Mouse (Mus musculus) c-Kit-positive CD71-positive TER-119-positive erythroid progenitor cells, embryonic 14.5 days (primary cell): Measurements from ENCODE around the gene Akt1.
A peak's percentile ranks its signal among the peaks of the same experiment; 100 is the strongest.

Experiments used
- DNase-seq: peaks from one replicate; pipeline ENCODE4 v3.0.0-alpha.2; 2013; ENCODE audit warnings: low spot score

The Akt1 gene

DNA sequence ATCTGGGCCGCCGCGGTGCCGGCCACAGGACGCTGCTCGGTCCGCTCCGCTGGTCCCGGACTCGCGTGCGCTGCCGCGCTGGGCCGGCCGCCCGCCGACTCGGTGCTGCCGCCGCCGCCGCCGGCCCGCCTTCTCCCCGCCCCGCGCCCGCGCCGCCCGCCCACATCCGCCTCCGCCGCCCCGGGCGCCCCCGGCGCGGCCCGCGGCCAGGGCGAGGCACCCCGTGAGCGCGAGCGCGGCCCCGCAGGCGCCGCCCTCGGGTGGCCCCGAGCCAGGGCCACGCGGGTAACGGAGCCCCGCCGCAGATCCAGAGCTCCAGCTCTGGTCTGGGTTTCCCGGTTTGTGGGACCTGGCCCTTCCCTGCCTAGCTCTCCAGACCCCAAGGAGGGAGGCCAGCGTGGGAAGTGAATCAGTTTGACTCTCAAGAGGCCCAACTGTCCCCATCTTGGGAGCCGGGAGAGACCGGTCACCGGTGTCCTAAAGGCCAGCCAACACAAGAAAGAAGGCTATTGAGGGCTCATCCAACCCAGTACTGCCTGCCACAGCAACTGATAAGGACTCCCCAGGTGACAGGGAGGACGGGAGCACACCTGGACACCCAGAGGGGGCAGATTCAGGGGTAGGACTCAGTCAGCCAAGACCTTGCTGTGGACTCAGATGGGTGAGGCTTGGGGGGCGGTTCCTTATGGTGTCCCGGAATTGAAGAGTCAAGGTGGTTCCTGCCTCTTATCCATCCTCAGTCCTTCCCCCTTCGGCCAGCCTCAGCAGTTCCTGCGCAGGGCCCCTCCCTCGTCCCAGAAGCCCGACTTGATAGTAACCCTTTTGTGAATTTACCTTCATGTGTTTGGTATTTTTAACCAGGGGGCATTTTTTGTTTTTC, at the start of gene Akt1:
Gene Akt1 (minus strand): TSS at position 753 of the 880 bp plus-strand sequence.
- peak; percentile 62 for DNase-seq

DNA sequence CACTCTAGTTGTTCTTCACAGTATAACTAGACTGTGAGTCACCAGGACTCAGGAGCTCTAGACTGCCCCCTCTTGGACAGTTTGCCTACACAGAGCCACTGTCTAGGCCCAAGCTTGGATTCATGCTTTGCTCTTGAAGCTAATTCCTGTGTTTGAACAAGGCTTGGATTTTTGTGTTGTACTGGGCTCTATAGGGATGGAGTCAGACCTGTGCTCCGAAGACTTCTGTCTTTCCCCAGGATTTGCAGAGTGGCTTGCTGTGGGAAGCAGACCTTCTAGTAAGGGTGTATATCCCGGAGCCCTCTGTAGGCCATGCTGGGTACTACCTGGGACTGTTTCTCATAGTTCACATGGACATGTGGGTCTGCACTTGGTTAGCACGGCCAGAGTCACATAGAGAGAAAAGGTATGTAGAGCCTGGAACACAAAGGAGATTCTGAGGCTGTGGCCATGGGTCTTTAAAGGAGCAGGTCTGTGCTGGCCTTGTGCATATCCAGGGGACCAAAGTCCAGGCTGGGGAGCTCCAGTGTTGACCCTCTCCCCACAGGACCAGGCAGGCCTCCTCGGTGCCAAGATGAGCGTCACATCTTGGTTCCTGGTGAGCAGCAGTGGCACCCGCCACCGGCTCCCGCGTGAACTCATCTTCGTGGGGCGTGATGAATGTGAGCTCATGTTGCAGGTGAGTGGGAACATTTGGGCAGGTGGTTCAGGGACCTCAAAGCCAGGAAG, 49.6 kb upstream of the Akt1 start:
- peak; percentile 51 for DNase-seq

DNA sequence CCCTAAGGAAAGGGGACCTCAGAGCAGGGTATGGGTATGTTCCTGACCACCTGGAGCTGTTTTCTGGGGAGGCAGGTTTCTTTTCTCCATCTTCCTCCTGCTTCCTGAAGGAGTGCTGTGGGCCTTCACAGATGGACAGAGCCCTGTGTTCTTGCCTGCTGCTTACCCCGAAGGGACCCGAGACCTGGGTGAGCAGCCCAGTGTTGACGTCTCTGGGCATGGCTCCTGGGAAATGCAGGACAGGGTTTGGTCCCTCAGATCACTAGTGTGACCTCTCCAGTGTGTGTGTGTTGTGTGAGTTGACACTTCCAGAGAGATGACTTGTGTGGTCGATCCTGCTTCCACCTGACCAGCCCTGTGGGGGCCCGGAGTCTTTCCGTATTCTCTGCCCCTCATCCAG, 48.8 kb upstream of the Akt1 start:
- DNase-seq = no peak

DNA sequence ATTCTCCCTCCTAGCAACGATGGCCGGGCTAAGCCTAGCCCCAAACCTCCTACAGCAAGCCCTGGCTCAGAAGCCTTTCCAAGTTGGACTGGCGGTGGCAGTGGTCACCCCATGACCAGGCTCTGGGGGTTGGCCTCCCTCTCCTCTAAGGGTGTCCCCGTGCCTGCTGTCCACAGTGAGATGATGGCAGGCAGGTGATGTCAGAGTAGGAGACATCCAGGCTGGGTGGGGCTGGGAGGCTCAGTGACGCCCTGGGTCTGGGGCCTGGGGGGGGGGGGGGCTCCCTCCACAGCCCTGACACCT, 48.3 kb upstream of the Akt1 start:
- no peak for DNase-seq

DNA sequence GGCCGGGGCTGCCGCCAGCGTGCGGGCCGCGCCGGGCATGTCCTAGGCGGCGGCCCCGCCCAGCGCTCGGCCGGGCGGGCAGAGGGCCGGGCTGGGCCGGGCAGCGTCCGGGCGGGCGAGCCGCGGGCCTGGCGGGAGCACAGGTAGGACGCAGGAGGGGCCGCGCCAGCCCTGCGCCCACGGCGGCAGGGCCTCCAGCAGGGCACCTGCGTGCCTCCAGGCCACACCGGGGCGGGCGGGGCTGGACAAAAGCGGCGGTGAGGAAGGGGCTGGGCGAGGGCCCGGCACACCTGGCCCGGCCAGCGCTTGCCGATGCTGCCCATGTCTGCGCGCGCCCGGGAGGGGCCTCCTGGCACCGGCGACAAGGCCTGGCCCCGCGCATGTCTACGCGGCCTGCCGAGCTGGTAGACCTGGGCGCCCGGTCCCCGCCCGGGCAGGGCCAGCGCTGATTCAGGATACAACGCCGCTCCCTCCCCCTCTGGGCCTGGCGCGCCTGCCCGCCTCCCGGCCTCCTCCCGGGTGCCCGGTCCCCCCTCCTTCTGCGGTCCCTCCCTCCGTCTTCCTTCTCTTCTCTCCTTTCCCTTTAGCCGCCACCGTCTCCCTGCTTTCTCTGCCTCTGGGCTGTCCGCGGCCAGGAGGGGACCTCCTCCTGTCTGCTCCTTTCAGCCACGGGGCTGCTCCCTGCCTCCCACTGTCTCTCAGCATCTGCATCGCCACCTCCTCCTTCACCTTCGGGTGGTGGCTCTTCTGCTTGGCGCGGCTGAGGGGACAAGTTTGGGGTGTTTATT, 47.8 kb upstream of the Akt1 start:
- no peak for DNase-seq

DNA sequence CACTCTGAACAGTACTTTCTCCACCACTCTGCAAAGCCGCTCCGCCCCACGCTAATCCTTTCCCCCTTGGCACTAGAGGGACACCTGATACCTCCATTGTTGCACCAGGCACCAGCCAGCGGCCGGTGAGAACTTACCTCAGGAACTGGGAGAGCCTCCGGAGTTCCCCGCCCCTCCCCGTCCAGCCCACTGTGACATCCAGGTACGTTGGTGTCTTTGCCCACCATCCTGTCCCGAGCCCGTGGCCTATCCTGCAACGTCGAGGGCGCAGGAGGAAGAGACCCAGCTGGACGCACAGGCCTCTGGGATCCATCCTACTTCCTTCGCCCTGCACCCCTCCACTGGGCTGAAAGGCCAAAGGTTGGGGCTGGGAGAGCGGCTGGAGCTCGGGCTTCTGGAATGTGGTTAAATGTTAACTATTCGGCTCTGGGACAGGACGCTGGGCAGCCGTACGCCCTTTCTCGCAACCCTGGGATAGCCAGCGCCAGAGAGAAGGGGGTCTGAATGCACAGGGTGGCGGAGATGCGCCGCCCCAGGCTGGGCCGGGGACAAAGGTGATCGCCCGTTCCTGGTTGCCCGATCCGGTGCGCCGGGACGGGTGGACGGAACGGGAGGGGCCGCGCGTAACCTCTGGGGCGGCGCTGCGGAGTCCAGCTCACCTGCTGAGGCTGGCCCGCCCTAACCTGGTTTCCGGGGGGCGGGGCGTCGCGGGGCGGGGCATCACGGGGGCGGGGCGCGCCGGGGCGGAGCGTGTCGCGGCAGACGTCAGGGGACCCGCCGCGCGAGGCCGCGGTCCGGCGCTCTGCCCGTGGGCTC, 46.9 kb upstream of the Akt1 start:
- no peak for DNase-seq

DNA sequence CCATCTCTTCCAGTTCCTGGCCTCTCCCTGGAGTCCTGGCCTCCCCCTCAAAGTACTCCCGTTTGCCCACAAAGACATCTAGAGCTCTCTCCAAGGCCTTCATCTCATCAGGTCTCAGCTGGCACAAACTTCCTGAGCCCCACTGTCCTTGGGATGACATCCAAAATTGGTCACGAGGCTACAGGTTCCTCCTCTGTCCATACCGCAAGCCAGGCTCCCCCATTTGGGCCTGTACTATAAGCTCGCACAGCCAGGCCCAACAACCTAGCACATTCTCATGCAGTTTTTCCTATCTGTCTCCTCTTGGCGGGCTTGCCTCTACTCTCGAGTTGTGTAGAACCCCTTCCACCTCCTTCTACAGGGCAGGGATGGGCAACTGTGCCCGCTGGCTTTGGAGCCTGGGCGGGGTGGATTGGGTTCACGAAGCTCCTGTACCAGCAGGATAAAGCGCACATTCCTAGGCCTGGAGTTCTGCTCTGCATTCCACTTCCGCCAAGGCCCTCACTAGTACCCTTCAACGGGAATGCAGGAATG, 46.3 kb upstream of the Akt1 start:
- DNase-seq = no peak

DNA sequence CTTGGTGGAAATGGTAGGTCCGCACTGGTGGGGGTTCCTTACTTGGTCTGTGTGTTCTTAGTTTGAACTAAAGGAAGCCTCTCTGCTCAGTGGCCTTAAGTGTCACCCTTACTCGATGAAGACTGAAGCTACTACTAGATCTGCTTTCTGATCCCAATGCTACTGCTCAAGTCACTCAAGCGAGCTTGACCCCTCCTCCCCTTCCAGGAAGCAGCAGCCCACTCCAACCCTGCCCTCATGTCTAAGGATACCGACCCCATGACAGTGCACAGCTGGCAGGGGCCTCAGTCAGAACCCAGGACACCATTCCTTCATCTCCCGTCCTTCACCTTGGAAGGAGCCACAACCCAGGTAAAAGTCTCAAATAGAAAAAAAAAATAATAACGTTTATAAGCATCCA, 45.5 kb upstream of the Akt1 start, which contains the start of gene Cep170b:
Gene Cep170b (plus strand): TSS at position 240 of the 400 bp plus-strand sequence.
- no peak for DNase-seq

DNA sequence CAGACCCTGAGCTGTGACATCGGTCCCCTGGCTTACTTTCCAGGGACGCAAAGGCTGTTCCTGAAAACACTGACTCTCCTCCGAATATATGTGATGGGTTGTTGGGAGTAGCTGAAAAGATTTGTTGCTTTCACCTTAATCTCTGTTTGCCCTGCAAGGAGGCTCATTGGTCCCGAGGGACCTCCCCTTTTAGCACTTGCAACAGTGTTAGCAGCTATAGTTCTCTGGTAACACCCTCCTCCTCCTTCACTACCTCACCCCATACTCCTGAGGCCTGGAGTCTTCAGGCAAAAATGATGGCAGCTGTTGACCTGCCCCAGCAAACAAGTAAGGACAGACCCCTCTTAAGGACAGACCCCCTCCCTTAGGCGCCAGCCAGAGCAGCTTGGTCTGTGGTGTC, 44.3 kb upstream of the Akt1 start:
- DNase-seq = no peak

DNA sequence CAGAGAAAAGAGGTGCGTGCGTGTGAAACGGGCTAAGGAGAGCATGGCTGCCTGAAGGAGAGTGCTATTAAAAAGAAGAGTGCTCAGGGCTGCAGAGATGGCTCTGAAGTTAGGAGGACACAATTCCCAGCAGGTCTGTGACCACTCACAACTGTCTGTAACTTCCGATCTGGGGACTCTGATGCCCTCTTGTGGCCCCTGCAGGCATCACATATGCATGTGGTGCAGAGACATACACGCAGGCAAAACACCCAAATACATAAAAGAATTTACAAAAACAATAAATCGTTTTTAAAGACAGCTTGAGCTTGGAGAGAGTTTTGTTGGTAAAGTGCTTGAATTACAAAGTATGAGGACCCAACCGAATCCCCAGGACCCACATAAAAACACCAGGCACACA, 42.5 kb upstream of the Akt1 start:
- no peak for DNase-seq

DNA sequence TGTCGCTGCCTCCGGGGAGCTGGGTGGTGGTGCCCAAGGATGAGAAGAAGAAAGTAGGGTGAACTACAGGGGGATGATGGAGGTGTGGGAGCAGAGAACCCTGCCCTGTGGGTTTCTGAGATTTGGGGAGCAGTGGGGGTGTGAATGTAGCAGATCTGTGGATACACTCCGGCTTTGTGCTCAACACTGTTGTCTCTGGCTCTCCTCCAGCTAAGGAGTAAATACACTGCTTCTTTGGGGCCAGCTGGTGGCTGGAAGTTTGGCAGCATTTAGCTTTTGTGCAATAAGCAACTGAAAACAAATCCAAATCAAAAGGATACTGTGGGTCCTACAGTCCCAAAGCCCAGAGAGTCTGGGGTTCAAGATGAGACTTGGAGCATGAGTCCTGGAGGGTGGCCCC, 39.3 kb upstream of the Akt1 start:
- DNase-seq = no peak

DNA sequence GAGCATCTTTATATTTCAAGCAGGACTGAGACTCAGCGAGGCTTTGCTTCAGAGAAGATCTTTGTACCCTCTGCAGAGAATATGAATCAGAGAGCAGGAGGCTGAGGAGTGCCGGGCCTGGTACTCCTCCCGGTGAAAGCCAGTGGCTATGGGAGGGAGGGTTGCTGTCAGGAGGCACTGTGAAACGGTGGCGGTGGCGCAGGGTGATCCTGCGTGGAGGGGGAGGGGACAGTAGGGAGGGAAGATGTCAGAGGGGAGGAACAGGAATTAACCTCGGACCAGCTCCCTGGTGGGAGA, 32.8 kb upstream of the Akt1 start:
- no peak for DNase-seq

DNA sequence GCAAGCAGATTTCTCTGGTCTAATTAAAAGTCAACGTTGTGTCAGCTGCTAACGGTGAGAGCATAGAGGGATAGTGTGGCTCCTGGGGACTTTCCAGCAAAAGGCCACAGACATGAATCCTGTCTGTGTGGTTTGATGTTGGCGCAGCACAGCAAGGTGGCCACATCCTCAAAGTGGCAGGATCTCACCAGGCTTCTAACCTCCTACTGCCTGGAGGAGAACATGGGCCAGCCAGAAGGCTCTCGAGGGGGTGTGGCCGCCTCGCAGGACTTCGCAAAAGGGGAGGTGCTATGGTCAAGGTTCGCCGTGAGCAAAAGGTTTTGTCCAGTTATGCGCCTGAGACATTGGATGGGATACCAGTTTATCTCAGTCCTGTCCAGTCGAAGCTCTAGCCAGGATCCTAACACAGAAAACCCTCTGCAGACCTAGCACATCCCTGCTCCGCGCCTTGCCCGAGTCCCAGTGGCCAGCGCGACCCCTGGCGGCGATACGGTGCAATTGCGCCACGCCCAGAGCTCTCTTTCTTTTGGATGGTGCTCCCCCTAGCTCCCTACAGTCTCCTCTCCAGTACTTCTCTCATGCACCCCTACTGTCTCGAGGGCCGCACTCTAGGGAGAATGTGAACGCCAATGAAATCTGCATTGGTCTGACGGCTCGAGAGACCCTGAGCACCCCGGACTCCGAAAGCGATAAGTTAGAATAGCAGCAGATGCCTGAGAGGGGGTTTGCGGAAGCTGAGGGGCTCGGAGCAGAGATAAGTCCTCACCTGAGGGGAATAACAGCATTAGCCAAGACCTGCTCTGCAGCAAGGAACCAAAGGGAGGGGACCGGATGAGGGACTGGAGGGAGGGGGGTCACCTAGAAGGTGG, 32.3 kb upstream of the Akt1 start:
- peak; percentile 59 for DNase-seq

DNA sequence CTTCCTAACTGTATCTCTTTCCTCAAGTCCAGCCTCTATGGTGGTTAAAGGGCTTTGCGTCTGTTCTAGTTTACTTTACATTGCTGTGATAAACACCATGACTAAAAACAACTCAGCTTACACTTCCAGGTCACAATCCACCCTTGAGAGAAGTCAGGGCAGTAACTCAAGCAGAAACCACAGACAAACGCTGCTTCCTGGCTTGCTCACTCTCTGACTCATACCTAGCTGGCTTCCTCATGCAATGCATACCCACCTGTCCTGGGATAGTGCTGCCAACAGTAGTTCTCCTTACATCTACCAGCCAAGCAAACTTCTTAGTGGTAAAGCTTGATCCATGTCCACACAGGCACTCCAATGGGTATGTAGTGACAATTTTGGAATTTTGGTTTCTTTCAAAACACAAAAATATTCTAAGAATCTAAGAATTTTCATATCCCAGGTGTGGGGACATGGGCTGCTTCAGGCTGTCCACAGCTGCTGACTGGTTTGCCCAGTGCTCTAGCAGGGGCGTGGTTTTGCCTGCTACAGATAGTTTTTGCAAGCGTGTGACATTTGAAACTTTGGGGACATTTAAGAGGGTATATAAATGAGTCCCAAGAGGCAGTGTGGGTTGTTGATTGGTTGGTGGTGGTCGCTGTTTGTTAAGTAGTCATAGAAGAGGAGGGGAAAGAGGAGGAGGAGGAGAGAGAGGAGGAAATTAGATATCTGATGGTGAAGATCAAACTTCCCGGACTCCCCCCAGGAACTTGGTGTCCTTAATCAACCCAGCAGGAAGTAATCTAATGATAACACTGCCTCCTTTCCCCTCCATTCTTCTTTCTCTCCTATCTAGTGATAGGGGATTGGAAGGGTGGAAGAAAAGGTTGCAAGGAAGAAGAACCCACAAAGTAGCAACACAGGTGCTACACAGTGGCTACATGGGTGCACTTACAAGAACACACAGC, 28.0 kb upstream of the Akt1 start:
- no peak for DNase-seq

DNA sequence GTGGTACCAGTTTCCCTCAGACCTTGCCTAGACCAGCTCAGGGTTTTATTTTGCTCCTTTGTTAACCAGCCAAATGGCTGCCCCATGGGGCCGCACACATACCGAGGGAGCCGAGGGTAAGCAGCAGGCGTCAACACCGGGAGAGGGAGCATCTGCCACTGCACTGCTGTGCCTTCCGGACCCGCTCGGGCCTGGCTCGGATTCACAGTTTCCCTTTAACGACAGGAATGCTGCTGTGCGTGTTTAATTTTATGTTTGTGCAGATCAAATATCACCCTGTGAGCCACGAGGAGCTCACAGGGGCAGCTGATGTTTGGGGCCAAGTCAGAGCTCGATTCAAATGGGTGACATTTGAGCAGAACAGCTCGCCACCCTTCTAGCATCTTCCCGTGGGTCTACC, 25.8 kb upstream of the Akt1 start:
- DNase-seq = no peak

DNA sequence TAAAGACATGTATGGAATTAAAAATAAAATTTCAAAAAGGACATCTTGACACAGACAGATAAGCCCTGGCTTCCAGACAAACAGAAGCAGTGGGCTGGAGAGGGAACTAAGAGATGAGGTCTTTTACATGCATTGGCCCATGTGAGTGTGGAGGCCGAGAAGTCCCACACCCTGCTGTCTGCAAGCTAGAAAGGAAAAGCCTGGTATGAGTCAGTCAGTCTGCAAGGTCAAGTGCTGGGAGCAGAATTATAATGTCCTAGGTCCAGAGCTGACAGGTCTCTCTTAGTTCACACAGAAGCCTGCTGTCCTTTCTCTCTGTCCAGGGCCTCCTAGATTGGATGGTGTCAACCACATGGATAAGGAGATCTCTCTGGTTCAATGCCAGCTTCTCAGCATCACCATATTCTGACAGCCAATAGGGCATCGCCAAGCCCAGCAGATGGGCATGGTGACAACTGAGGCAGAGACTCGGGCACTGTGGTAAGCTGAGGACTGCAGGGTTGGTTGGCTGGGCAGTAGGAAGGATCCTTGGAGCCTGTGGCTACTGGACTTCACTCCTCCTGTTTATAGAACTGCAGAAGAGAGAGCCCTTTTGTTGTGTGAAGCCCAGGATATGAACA, 22.2 kb upstream of the Akt1 start:
- no peak for DNase-seq

DNA sequence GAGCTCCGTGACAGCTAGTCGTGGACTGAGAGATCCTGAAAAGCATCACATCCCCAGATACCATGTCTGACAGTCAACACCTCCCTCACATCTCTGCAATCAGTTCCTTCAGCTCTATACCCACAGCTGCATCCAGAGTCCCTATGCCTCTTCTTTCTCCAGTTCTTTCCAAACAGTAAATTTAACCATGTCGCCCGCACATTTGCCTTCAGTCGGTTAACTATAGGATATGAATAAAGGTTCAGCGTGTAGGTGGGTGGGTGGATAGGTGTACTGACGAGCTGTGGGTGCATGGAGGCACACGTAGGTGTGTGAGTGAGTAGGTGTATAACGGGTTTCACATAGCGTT, 19.4 kb upstream of the Akt1 start:
- no peak for DNase-seq

DNA sequence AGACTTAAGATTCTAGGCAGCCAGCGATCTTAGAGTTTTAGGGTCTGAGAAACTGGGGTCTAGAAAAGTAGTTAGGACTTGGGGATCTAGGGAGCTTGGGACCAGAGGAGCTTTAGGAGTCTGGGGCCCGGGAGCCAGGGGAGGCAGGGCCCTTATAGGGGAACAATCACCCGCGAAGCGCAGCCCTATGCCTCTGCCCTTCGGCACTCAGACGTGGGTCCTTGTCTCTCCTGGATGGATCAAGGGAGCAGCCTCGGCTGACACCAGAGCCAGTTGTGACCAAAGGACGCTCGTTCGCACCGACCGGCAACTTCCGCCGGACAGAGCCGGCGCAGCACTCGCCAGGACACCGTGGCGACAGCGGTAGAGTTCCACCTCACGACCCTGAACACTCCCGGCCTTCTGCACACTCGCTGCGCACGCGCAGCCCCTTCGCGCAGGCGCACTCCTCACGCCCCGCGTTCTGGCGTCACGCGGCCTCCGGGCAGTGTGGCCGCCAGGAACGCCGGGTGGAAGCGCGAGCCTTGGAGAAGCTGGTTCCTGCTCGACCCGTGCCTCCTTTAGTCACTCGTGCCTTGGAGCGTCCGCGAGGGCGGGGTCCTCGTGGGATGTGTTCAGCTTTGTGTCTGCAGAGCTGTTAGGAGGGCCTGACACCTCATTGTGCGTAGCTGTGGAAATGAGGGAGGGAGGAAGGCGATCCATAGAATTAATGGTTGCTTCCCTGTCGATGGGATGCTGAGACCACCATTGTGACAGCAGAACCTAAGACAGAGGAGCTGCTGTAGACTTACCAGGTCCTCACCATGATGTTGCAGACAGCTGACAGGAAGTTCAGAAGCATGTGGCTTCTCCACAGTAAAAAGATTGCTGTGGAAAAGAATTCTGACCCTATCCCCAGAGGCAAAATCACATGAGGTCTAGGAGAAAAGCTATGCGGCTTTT, 18.8 kb upstream of the Akt1 start:
- DNase-seq = peak; percentile 83
